Mouse (Mus musculus) regulatory T cell (primary cell): Measurements from ENCODE around the gene Hydin.
"Not testable (repeated sequence)": the region's sequence is repeated elsewhere in the genome, so short reads cannot be mapped to it uniquely, and the experiment has no call there.

Experiments used
- in situ Hi-C: fragments of 300-600 bp; cut with MboI, MseI; formaldehyde crosslinking; loops from one replicate; pipeline ENCODE4 v1.15.1; 2025; ENCODE audit warnings: high pct_unique_total_duplicates

Gene Hydin

GRCm38 (mm10) chr8:110333376-110333775 is 66.6 kb downstream of the Hydin start:
- in situ Hi-C loops: no loop called here

DNA sequence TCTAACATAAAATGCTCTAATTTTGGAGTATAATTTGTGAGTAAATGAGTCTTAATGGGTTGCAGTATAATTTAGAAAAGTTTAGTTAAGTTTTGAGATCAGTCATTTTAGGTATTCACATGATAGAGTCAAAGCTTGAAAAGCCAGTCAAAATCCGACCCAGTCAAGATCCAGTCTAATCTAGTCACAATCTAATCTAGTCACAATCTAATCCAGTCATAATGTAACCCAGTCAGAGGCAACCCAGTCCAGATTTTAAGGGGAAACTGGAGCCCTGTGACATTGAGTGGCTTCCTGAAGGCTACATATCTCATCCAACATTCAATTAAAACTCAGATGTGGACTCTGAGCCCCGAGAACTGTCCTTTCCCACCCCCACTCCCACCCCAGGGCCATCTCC is 72.7 kb downstream of the Hydin start:
- in situ Hi-C loops: no loop called here

DNA sequence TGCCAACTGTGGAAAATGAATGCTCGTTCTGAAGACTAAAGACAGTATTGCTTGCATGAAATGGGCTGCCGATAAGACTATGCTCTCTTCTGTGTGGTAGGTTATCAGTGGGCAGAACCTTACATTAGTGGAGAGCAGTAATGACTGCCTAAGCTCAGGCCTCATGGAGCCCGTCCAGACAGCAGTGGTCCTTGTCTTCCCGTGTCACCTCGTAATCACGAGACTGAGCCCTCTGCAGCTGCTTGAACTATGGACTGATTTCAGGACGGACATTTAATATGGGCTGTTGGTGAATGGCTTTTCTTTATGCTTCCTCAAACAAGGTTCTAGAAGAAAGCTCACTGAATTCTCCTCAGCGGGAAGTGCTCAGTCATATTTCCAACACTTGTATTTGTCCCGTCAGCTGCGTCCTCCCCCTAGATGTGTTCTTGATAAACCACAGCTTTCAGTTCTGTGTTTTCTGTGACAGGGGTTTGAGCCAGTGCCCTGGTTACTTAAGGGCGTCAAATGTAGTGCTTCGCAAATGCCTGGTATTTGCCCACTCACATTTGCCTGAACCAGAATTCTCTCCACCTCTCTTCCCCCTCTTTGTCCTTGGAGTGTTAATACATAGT is 73.4 kb downstream of the Hydin start:
- in situ Hi-C loops: no loop called here

- in situ Hi-C loops: no loop called here
Observed at GRCm38 (mm10) chr8:110345697-110346394, 79.1 kb downstream of the Hydin start.

- in situ Hi-C loops: no loop called here
Observed at GRCm38 (mm10) chr8:110346915-110347314, 80.1 kb downstream of the Hydin start.

- in situ Hi-C loops: loop anchor here (10.0 kb wide), 1 partner anchor 1826 kb away; no protein-coding TSS in a partner anchor
Observed at GRCm38 (mm10) chr8:110350725-110351124, 83.9 kb downstream of the Hydin start.

DNA sequence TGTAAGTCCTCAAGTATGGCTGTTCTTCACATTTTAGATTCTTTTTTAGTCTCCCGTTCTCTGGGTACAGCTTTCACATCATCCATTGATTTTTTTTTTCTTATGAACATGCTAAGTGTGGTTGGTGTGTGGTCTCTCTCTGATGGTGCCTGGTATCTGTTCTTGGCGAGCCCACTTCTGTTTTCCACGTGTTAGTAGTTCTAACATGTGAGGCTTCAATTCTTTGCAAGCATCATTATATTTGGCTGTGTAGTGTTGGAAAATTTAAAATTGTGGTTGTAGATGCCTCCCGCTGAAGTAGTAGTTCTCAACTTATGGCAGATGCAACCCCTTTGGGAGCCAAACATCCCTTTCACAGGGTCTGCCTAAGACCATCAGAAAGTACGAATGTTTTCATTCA is 85.1 kb downstream of the Hydin start:
- in situ Hi-C loops: loop anchor here (10.0 kb wide), 1 partner anchor 1827 kb away; no protein-coding TSS in a partner anchor

GRCm38 (mm10) chr8:110362975-110363374 is 96.2 kb downstream of the Hydin start:
- in situ Hi-C loops: no loop called here

GRCm38 (mm10) chr8:110372836-110373235 is 106.1 kb downstream of the Hydin start:
- in situ Hi-C loops: no loop called here

DNA sequence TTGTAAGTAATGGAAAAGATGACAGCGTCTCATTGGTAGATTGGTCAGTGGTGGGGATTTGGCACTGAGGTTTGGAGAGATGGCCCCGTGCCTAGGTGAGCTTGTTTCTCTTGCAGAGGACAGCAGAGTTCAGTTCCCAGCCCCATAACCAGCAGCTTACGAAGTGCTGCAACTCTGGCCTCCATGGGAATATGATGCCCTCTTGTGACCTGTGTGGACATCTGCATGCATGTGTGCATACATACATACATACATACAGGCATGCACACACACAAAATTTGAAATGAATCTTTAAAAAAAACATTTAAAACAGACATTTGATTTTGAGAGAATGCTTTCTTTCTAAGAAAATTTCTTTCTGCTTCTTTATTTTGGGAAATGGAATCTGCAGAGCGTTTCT is 106.9 kb downstream of the Hydin start:
- in situ Hi-C loops: no loop called here

- in situ Hi-C loops: no loop called here
Observed at GRCm38 (mm10) chr8:110382751-110383150, 116.0 kb downstream of the Hydin start.

GRCm38 (mm10) chr8:110384632-110385031 is 117.9 kb downstream of the Hydin start:
- in situ Hi-C loops: not testable (repeated sequence)

DNA sequence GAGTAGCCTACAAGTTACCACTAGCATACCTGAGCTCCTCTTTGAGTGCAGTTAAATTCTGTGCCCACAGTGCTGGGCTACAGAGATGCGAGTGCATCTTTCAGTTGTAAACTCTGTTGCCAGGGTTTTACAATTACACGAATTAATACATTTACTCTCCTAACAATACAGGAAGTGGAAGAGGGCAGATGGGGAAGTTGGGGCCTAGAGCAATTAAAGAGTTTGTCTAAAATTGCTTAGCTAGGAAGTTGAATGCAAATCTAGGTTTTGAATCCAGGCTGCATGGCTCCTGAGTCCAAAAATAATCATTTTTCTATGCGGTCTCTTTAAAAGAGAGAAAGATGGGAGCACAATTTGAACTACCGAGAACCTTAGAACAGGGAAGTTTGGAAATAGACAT is 128.9 kb downstream of the Hydin start:
- in situ Hi-C loops: no loop called here

- in situ Hi-C loops: no loop called here
Observed at GRCm38 (mm10) chr8:110400536-110400935, 133.8 kb downstream of the Hydin start.

DNA sequence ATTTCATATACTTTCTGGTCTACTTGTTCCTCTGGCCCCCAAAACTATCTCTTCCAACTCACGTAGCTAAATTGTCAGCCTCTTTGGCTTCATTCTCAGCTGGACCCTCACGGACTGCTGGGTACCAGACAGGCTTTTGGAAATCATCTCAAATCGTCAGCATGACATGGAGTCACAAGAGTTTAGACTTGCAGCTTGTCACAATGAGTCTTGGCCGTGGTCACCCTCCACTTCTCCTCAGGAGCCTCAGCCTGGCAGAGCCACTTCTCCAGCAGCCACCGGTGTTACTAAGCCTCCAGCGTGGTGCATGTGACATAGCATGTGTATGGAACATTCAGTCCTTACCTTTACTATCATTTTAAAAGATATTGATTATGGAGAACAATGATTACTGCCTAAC is 135.5 kb downstream of the Hydin start:
- in situ Hi-C loops: no loop called here

- in situ Hi-C loops: no loop called here
Observed at GRCm38 (mm10) chr8:110404516-110404915, 137.7 kb downstream of the Hydin start.

GRCm38 (mm10) chr8:110415121-110415520 is 148.3 kb downstream of the Hydin start:
- in situ Hi-C loops: no loop called here

GRCm38 (mm10) chr8:110416931-110417330 is 150.2 kb downstream of the Hydin start:
- in situ Hi-C loops: no loop called here

DNA sequence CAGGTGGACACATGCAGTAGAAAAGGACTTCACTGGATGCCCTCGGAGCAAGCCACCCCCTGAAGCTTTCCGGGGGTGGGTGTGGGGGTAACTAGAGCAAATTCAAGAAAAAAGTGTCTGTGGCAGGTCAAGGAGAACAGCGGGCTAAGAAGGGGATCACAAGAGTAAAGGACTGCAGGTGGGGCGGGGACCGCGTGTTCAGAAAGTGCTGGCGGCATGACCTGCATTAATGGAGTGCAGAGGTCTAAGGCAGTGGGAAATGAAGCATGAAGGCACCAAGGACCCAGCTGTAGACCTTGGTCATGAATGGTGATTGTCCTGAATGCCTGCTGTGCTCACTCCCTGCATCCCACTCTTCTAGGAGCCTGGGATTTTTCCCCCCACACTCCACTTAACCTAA is 151.0 kb downstream of the Hydin start:
- in situ Hi-C loops: no loop called here

- in situ Hi-C loops: no loop called here
Observed at GRCm38 (mm10) chr8:110419711-110420110, 152.9 kb downstream of the Hydin start.

DNA sequence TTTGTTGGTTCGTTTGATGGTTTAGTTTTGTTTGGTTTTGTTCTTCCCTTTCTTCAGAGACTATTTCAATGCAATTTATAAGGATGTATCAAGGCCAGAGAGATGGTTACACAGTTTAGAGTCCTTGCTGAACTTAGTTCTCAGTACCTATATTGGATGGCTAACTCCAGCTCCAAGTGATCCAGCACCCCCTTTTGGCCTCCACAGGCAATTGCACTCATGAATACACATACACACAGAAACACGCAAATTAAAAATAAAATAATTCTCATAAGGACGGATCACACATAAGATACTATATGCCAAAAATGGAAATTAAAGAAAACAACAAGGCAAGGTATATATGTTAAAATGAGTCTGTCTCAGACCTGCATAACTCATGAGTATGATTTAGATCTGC is 153.4 kb downstream of the Hydin start:
- in situ Hi-C loops: no loop called here

- in situ Hi-C loops: no loop called here
Observed at GRCm38 (mm10) chr8:110424146-110424545, 157.4 kb downstream of the Hydin start.

DNA sequence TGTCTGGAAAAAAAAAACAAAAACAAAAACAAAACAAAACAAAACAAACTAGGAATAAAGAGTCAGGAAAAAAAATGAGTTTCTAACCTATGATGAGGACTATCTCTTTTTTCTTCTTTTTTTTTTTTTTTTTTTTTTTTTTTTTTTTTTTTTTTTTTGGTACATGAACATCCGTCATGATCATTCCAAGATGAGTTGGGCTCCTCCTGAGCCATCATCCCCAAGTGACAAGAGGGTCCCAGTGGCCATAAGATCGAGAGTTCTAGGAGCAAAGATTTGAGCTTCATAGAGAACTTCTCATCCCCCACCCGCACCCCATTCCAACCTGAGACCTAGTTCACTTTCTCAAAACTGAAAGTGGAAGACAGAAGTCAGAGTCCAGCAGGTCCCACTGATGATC is 164.6 kb downstream of the Hydin start:
- in situ Hi-C loops: no loop called here
